ENCODE assay signal across 9 mouse cellular contexts in the genomic region with DNA sequence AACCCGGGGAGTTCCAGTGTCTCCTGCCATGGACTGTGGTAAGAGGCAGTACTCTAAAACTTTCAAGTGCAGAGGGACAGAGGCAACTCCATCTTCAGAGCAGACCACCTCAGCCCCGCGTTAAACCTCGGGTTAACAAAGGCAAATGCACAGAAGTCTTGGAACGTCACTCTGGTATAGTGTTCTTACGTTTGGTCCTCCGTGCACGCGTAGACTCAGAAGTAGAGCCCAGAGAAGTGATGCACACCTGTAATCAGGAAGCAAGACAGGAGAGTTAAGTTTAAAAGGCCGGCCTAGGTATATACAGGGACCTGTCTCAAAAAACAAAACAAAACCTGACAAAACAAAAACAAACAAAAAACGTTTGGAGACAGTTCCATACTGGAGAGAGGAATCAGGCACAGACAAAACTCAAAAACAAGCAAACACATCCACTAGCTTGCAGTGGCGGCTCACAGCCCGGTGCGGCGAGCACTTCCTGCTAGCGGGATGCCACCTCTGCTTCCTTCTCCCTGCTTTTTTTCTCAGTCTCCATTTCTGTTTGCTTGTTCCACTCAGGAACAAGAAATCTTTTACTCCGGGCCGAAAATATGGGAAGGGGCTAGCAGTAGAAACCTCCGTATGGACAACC. TPM values are rescaled to one million over a fixed set of nuclear protein-coding genes. Genes with fewer than 3 reads are reported as not detected.
A peak's percentile ranks its signal among the peaks of the same experiment; 100 is the strongest.
DNase-seq lines count a peak whose midpoint lies in the region; ATAC-seq lines count a peak whose summit lies in the region.
"Had no signal": no experiment of that assay in that cellular context is flagged by ENCODE, and none has a peak within 500 bp of the region (broad histone marks: within the 10 kb centered on the region; RNA-seq: fewer than 3 reads in every experiment).

No protein-coding gene starts in this region.

- 0 out of 2 replicates have a peak, but pooled peaks cover 20% of the 10 kb centered on the region for H3K9me3 ChIP-seq in embryonic facial prominence, embryonic 15.5 days (replicated peaks)
- H3K9me3 ChIP-seq in hindbrain, embryonic 10.5 days = peaks cover 35% of the 10 kb centered on the region
- peaks cover 35% of the 10 kb centered on the region for H3K9me3 ChIP-seq in liver, embryonic 12.5 days (replicated peaks)
- peaks cover 24% of the 10 kb centered on the region for H3K9me3 ChIP-seq in neural tube, embryonic 12.5 days

- no peak for ATAC-seq in embryonic facial prominence, embryonic 15.5 days (ENCODE audit: insufficient number of reproducible peaks, low FRiP score, low TSS enrichment, low read depth)
- ATAC-seq in liver, embryonic 12.5 days = no peak
- no peak for ATAC-seq in neural tube, embryonic 12.5 days (ENCODE audit: low FRiP score, low read depth)

- H3K4me3 ChIP-seq in embryonic facial prominence, embryonic 15.5 days (replicated peaks) = peak overlapping the region; percentile 66
- H3K4me3 ChIP-seq in hindbrain, embryonic 10.5 days = peak overlapping the region; percentile 68
- peak overlapping the region; percentile 72 for H3K4me3 ChIP-seq in liver, embryonic 12.5 days
- peak overlapping the region; percentile 50 for H3K4me3 ChIP-seq in neural tube, embryonic 12.5 days

- 10% methylated on average over 19 of the region's 19 CpGs for WGBS in embryonic facial prominence, embryonic 15.5 days
- WGBS in hindbrain, embryonic 10.5 days = 8% methylated on average over 19 of the region's 19 CpGs
- 12% methylated on average over 19 of the region's 19 CpGs for WGBS in liver, embryonic 12.5 days (ENCODE audit: insufficient replicate concordance)
- 14% methylated on average over 19 of the region's 19 CpGs for WGBS in neural tube, embryonic 12.5 days

- H3K27me3 ChIP-seq in embryonic facial prominence, embryonic 15.5 days = no peaks in the 10 kb centered on the region
- no peaks in the 10 kb centered on the region for H3K27me3 ChIP-seq in hindbrain, embryonic 10.5 days (ENCODE audit: insufficient read depth, poor library complexity, severe bottlenecking)
- no peaks in the 10 kb centered on the region for H3K27me3 ChIP-seq in liver, embryonic 12.5 days (replicated peaks)
- no peaks in the 10 kb centered on the region for H3K27me3 ChIP-seq in neural tube, embryonic 12.5 days (replicated peaks)
- H3K27me3 ChIP-seq: CH12.LX had no signal

- peak overlapping the region; percentile 63 for H3K27ac ChIP-seq in embryonic facial prominence, embryonic 15.5 days (replicated peaks)
- peak overlapping the region; percentile 91 for H3K27ac ChIP-seq in hindbrain, embryonic 10.5 days
- H3K27ac ChIP-seq in liver, embryonic 12.5 days = 0 out of 2 replicates have a peak overlapping the region, but pooled peaks have one; percentile 47
- H3K27ac ChIP-seq in neural tube, embryonic 12.5 days = no peak overlapping the region

- peak overlapping the region; percentile 19; the same call in 1 of the 2 replicates for H3K9ac ChIP-seq in embryonic facial prominence, embryonic 15.5 days
- H3K9ac ChIP-seq in liver, embryonic 12.5 days = peak overlapping the region; percentile 67
- H3K9ac ChIP-seq in neural tube, embryonic 12.5 days = peak overlapping the region; percentile 26; the same call in 1 of the 2 replicates

- peaks cover 19% of the 10 kb centered on the region for H3K4me1 ChIP-seq in embryonic facial prominence, embryonic 15.5 days
- peaks cover 33% of the 10 kb centered on the region for H3K4me1 ChIP-seq in hindbrain, embryonic 10.5 days (replicated peaks)
- H3K4me1 ChIP-seq in liver, embryonic 12.5 days = peaks cover 37% of the 10 kb centered on the region
- peaks cover 10% of the 10 kb centered on the region for H3K4me1 ChIP-seq in neural tube, embryonic 12.5 days

- peak overlapping the region; percentile 71 for H3K4me2 ChIP-seq in embryonic facial prominence, embryonic 15.5 days (replicated peaks)
- peak overlapping the region; percentile 74 for H3K4me2 ChIP-seq in liver, embryonic 12.5 days
- H3K4me2 ChIP-seq in neural tube, embryonic 12.5 days (replicated peaks) = peak overlapping the region; percentile 53

- DNase-seq in adrenal gland, postnatal 14 days = peak; percentile 28
- DNase-seq in adrenal gland, postnatal 25 days = no peak
- DNase-seq in MN1 (ENCODE audit: low spot score) = peak; percentile 70
- DNase-seq in hindbrain, embryonic 10.5 days (ENCODE audit: low spot score) = peak; percentile 54
- no peak for DNase-seq in ovary, adult 18-20 months (ENCODE audit: low spot score)

- H3K36me3 ChIP-seq in embryonic facial prominence, embryonic 15.5 days = peaks cover 18% of the 10 kb centered on the region
- H3K36me3 ChIP-seq in hindbrain, embryonic 10.5 days = peaks cover 44% of the 10 kb centered on the region
- peaks cover 29% of the 10 kb centered on the region for H3K36me3 ChIP-seq in liver, embryonic 12.5 days
- H3K36me3 ChIP-seq in neural tube, embryonic 12.5 days = peaks cover 15% of the 10 kb centered on the region

RNA-seq across cellular contexts. Expression of a gene that starts 5.5 kb away (rescaled TPM):
- total RNA-seq in adrenal gland, postnatal 14 days (2021) = 16.4 and 20.9 TPM in 2 replicates
- 15.4 and 17.6 TPM in 2 replicates for total RNA-seq in adrenal gland, postnatal 25 days (2021)
- polyA plus RNA-seq in embryonic facial prominence, embryonic 15.5 days (2015; fragmentation: Nextera tagmentation; extraction: Ambion mirVana) = 57.3 and 58.4 TPM in 2 replicates
- 72.9 and 79.3 TPM in 2 replicates for polyA plus RNA-seq in hindbrain, embryonic 10.5 days (2016; fragmentation: Nextera tagmentation; extraction: Ambion mirVana)
- polyA plus RNA-seq in liver, embryonic 12.5 days (2016; fragmentation: Nextera tagmentation; extraction: Ambion mirVana) = 34.3 and 35.1 TPM in 2 replicates
- 64.1 and 64.5 TPM in 2 replicates for polyA plus RNA-seq in neural tube, embryonic 12.5 days (2016; fragmentation: Nextera tagmentation; extraction: Ambion mirVana)

RNA-seq across cellular contexts. Expression of a gene that starts 5.6 kb away (rescaled TPM):
- total RNA-seq in adrenal gland, postnatal 14 days (2021) = 59.8 and 61.0 TPM in 2 replicates
- 58.6 and 61.7 TPM in 2 replicates for total RNA-seq in adrenal gland, postnatal 25 days (2021)
- 69.0 and 69.7 TPM in 2 replicates for polyA plus RNA-seq in embryonic facial prominence, embryonic 15.5 days (2015; fragmentation: Nextera tagmentation; extraction: Ambion mirVana)
- 107 and 123 TPM in 2 replicates for polyA plus RNA-seq in hindbrain, embryonic 10.5 days (2016; fragmentation: Nextera tagmentation; extraction: Ambion mirVana)
- 96.4 and 100 TPM in 2 replicates for polyA plus RNA-seq in liver, embryonic 12.5 days (2016; fragmentation: Nextera tagmentation; extraction: Ambion mirVana)
- polyA plus RNA-seq in neural tube, embryonic 12.5 days (2016; fragmentation: Nextera tagmentation; extraction: Ambion mirVana) = 77.3 and 80.3 TPM in 2 replicates

RNA-seq across cellular contexts. Expression of a gene that starts 25.6 kb away (rescaled TPM):
- 3.6 and 15.3 TPM in 2 replicates for total RNA-seq in adrenal gland, postnatal 14 days (2021)
- 4.7 and 8.0 TPM in 2 replicates for total RNA-seq in adrenal gland, postnatal 25 days (2021)
- 19.3 and 21.0 TPM in 2 replicates for polyA plus RNA-seq in embryonic facial prominence, embryonic 15.5 days (2015; fragmentation: Nextera tagmentation; extraction: Ambion mirVana)
- 8.0 and 10.9 TPM in 2 replicates for polyA plus RNA-seq in hindbrain, embryonic 10.5 days (2016; fragmentation: Nextera tagmentation; extraction: Ambion mirVana)
- polyA plus RNA-seq in liver, embryonic 12.5 days (2016; fragmentation: Nextera tagmentation; extraction: Ambion mirVana) = 18.6 and 19.1 TPM in 2 replicates
- polyA plus RNA-seq in neural tube, embryonic 12.5 days (2016; fragmentation: Nextera tagmentation; extraction: Ambion mirVana) = 5.2 and 7.7 TPM in 2 replicates

Comparison
In these comparisons a context has a peak if more than half of its experiments do, and no peak if none do; other contexts are left out.
1. DNase-seq: peak in adrenal gland, postnatal 14 days (single experiment), MN1 (single experiment) and hindbrain, embryonic 10.5 days (single experiment); none in adrenal gland, postnatal 25 days (single experiment) and ovary, adult 18-20 months (single experiment).
2. Peak in every context shown above with its lines, with median percentiles within 50 percentile points of each other: H3K4me2 ChIP-seq, H3K4me3 ChIP-seq and H3K9ac ChIP-seq.